Mouse (Mus musculus) heart, embryonic 16.5 days (tissue): Measurements from ENCODE around the gene Kcne3. TPM values are rescaled to one million over a fixed set of nuclear protein-coding genes. Genes with fewer than 3 reads are reported as not detected.

Source experiments
- polyA plus RNA-seq: library from polyadenylated mRNA; unstranded; fragments of >200 nt; fragmentation: Nextera tagmentation; extraction: Ambion mirVana; gene quantifications from 2 replicates; pipeline ENCODE4 v1.2.1, GENCODE M21; 2015

The Kcne3 gene
- polyA plus RNA-seq, 1 experiment from 2014 or later = 9.5 TPM

Other genes starting within 250 kb of the Kcne3 start
- 2.9 and 3.0 TPM in 2 replicates for gene Rnf169, start 196.1 kb upstream of the Kcne3 start, polyA plus RNA-seq
- 0.15 TPM in 1 of 2 replicates, not detected in the other for gene Chrdl2, start 170.3 kb upstream of the Kcne3 start, polyA plus RNA-seq
- gene Pold3, start 54.9 kb upstream of the Kcne3 start, polyA plus RNA-seq = 33.4 and 36.6 TPM in 2 replicates
- gene Lipt2, start 17.2 kb upstream of the Kcne3 start, polyA plus RNA-seq = 11.6 and 11.9 TPM in 2 replicates
- 1.3 and 1.5 TPM in 2 replicates for gene Pgm2l1, start 50.9 kb downstream of the Kcne3 start, polyA plus RNA-seq
- gene P4ha3, start 109.0 kb downstream of the Kcne3 start, polyA plus RNA-seq = 12.8 TPM in 2 replicates
- gene C2cd3, start 195.7 kb downstream of the Kcne3 start, polyA plus RNA-seq = 14.1 and 14.5 TPM in 2 replicates
- gene Ppme1, start 195.8 kb downstream of the Kcne3 start, polyA plus RNA-seq = 60.9 and 68.9 TPM in 2 replicates